Mouse (Mus musculus) limb, embryonic 14.5 days (tissue): Measurements from ENCODE around the gene Prr12. TPM values are rescaled to one million over a fixed set of nuclear protein-coding genes. Genes with fewer than 3 reads are reported as not detected.

Experiments used
- ATAC-seq: fragments of 200-750 bp; cut with Nextera tagmentation; 2 replicates; pipeline ENCODE4 v1.8.0; 2017; ENCODE audit warnings: low read depth, moderate number of reproducible peaks, moderate TSS enrichment; ENCODE audit not compliant: low FRiP score
- DNase-seq: peaks from one replicate; pipeline ENCODE4 v3.0.0-alpha.2; 2015; ENCODE audit warnings: low spot score
- H3K27ac ChIP-seq: fragments of 300-500 bp; sonication (generic); replicated peaks from 2 replicates; pipeline ENCODE4 v1.5.1; 2014; ENCODE audit warnings: low read depth, mild to moderate bottlenecking, low read length, moderate library complexity, mixed read lengths
- H3K27me3 ChIP-seq: fragments of 300-500 bp; sonication (generic); 2 replicates; pipeline ENCODE4 v1.6.1; 2014; ENCODE audit warnings: low read length, mixed read lengths; ENCODE audit not compliant: control insufficient read depth, insufficient read depth
- H3K36me3 ChIP-seq: fragments of 300-500 bp; sonication (generic); 2 replicates; pipeline ENCODE4 v1.6.1; 2014; ENCODE audit warnings: mild to moderate bottlenecking, low read length, moderate library complexity, mixed read lengths; ENCODE audit not compliant: control insufficient read depth, insufficient read depth
- H3K4me1 ChIP-seq: fragments of 300-500 bp; sonication (generic); 2 replicates; pipeline ENCODE4 v1.6.1; 2014; ENCODE audit warnings: antibody characterized with exemption, low read length, mixed read lengths; ENCODE audit not compliant: control insufficient read depth, insufficient read depth
- H3K4me2 ChIP-seq: fragments of 300-500 bp; sonication (generic); replicated peaks from 2 replicates; pipeline ENCODE4 v1.6.1; 2014; ENCODE audit warnings: low read depth, mild to moderate bottlenecking, low read length, moderate library complexity; ENCODE audit not compliant: severe bottlenecking
- H3K4me3 ChIP-seq: fragments of 300-500 bp; sonication (generic); replicated peaks from 2 replicates; pipeline ENCODE4 v1.5.1; 2014; ENCODE audit warnings: low read length
- H3K9ac ChIP-seq: fragments of 300-500 bp; sonication (generic); 2 replicates; pipeline ENCODE4 v1.6.1; 2014; ENCODE audit warnings: mild to moderate bottlenecking, low read depth, low read length, moderate library complexity; ENCODE audit not compliant: severe bottlenecking
- H3K9me3 ChIP-seq: fragments of 300-500 bp; sonication (generic); 2 replicates; pipeline ENCODE4 v1.6.1; 2016; ENCODE audit warnings: low read length; ENCODE audit not compliant: control insufficient read depth
- POLR2A ChIP-seq: fragments of 200-500 bp; IDR thresholded peaks from 2 replicates; pipeline ENCODE4 v1.8.0; 2012; ENCODE audit warnings: inconsistent platforms, mild to moderate bottlenecking, moderate library complexity, borderline replicate concordance; ENCODE audit not compliant: insufficient read depth, insufficient read length; ENCODE audit errors: extremely low read depth
- WGBS: fragments of 180-500 bp; shearing (Covaris S2); extraction: QIAGEN DNeasy Blood & Tissue Kit; methylation state at CpG from one replicate; pipeline ENCODE4 v1.1.7; 2014; 5-methylcytosine and 5-hydroxymethylcytosine counted together
- polyA plus RNA-seq, 2 experiments: library from polyadenylated mRNA; depleted of rRNA in 1 of 2; stranded (reverse) in 1 of 2; unstranded in 1 of 2; fragments of >200 nt; fragmentation: Nextera tagmentation in 1 of 2; extraction: Ambion mirVana in 1 of 2; gene quantifications; 2 replicates each; pipeline versions ENCODE4 v1.2.1 to v1.2.3; 2012 to 2014

Gene Prr12
- polyA plus RNA-seq, 2 experiments, result 16.0 to 25.2 TPM

DNA sequence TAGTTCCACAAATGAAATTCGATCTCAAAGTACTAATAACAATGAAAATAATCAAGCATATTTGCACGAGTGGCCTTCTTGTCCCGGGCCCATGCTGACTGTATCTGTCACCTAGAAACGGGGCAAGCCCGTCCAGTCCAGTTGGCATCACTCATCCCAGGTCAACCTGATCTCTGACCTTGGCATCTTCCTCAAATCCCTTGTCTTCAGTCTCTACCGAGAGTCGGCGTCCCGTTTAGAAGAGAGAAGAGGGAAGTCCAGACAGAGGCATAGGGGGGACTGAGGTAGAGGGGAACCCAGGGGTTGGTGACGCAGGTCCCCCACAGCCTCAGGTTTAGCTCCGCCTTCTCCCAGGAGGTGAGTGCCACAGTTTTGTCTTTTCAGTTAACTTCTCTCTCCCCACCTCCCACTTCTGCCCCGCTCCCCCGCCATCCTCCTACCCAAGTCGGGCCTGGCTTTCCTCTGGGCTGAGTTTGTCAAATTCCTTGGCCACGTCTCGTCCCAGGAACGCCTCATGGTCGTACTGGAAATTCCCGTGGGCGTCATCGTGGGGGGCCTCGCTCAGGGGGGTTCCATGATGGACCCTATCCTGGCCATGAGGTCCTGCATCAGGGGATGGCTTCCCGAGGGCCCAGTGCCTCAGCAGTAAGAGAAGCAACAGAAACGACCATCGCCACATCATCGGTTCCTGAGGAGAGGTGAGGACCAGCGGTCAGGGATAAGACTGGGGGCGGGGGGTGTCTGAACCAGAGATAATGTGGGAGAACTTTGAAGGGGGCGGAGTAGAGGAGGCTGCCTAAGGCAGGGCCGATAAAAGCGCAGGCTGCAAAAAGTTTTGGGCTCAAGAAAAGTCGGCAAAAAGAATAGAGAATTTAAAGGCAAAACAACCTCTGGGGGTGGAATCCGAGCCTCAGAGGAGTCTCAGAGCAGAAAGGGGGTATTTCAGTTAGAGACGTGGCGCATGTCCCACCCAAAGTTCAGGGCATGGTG is 38.6 kb upstream of the Prr12 start:
- peaks cover 19% of the 10 kb centered on the region for H3K4me1 ChIP-seq
- DNase-seq (peak; percentile 42), ATAC-seq (peak; percentile 56)
- no peaks in the 10 kb centered on the region for H3K27me3 ChIP-seq
- no peak for TF ChIP-seq POLR2A
- peaks cover 34% of the 10 kb centered on the region for H3K36me3 ChIP-seq
- peak overlapping the region; percentile 95 for H3K27ac ChIP-seq
- H3K4me2 ChIP-seq, result peak overlapping the region; percentile 85
- WGBS, result 8% methylated on average over 34 of the region's 35 CpGs
- H3K9ac ChIP-seq, result peak overlapping the region; percentile 88
- no peaks in the 10 kb centered on the region for H3K9me3 ChIP-seq
- peak overlapping the region; percentile 74 for H3K4me3 ChIP-seq

GRCm38 (mm10) chr7:45090251-45090977 is 37.7 kb upstream of the Prr12 start:
- WGBS, result 77% methylated on average over 13 of the region's 13 CpGs
- peaks cover 43% of the 10 kb centered on the region for H3K36me3 ChIP-seq
- ATAC-seq (no peak), DNase-seq (no peak)
- H3K4me1 ChIP-seq, result peaks cover 19% of the 10 kb centered on the region
- peak overlapping the region; percentile 74 for H3K4me3 ChIP-seq
- peak overlapping the region; percentile 95 for H3K27ac ChIP-seq
- H3K9me3 ChIP-seq, result no peaks in the 10 kb centered on the region
- peak overlapping the region; percentile 88 for H3K9ac ChIP-seq
- no peaks in the 10 kb centered on the region for H3K27me3 ChIP-seq
- peak overlapping the region; percentile 85 for H3K4me2 ChIP-seq
- no peak for TF ChIP-seq POLR2A

- H3K27ac ChIP-seq, result no peak overlapping the region
- WGBS, result 93% methylated on average over 16 of the region's 17 CpGs
Measured at GRCm38 (mm10) chr7:45088597-45088996, 35.9 kb upstream of the Prr12 start.

DNA sequence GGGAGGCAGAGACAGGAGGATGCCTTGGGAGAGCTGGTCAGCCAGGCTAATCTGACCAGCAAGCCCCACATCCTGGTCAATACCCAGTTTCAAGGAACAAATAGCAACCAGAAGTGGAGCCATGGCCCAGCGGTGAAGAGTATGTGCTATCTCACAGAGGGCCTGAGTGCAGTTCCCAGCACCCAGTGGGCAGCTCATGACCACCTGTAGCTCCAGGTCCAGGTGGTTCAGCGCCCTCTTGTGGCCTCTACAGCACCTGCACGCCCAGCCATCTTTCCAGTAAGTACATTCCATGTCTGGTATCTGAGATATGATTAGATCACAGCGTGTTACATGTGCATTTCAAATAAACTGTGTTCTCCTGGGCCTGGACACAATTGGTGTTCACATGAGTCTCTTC is 33.4 kb upstream of the Prr12 start:
- Histone ChIP-seq H3K4me3 (no peak overlapping the region), H3K36me3 (peaks cover 75% of the 10 kb centered on the region), H3K27ac (no peak overlapping the region), H3K27me3 (no peaks in the 10 kb centered on the region), H3K4me1 (peaks cover 6% of the 10 kb centered on the region), H3K4me2 (no peak overlapping the region), H3K9ac (no peak overlapping the region), H3K9me3 (no peaks in the 10 kb centered on the region)
- TF ChIP-seq POLR2A, result no peak
- ATAC-seq, result no peak
- no peak for DNase-seq
- WGBS, result 77% methylated on average over 4 of the region's 4 CpGs

More at GRCm38 (mm10) chr7:45088597-45088996, 35.9 kb upstream of the Prr12 start:
- DNase-seq, result no peak
- Histone ChIP-seq H3K4me2 (no peak overlapping the region), H3K4me3 (no peak overlapping the region), H3K9me3 (no peaks in the 10 kb centered on the region), H3K36me3 (peaks cover 60% of the 10 kb centered on the region), H3K4me1 (peaks cover 13% of the 10 kb centered on the region), H3K9ac (no peak overlapping the region), H3K27me3 (no peaks in the 10 kb centered on the region)
- no peak for ATAC-seq
- TF ChIP-seq POLR2A, result no peak

- ATAC-seq (no peak), DNase-seq (no peak)
- Histone ChIP-seq H3K27me3 (no peaks in the 10 kb centered on the region), H3K27ac (no peak overlapping the region), H3K4me2 (no peak overlapping the region), H3K9ac (no peak overlapping the region), H3K4me1 (no peaks in the 10 kb centered on the region), H3K9me3 (no peaks in the 10 kb centered on the region), H3K4me3 (no peak overlapping the region; the same call in 1 of the 2 replicates), H3K36me3 (peaks cover 62% of the 10 kb centered on the region)
- no peak for TF ChIP-seq POLR2A
- WGBS, result 81% methylated on average over 22 of the region's 22 CpGs
Measured at GRCm38 (mm10) chr7:45083300-45083890, 30.7 kb upstream of the Prr12 start.
